Mouse (Mus musculus) hindbrain, embryonic 16.5 days (tissue): ENCODE results near the gene Znrf3. TPM values are rescaled to one million over a fixed set of nuclear protein-coding genes. Genes with fewer than 3 reads are reported as not detected.

Experiments used
- ATAC-seq: fragments of 200-750 bp; cut with Nextera tagmentation; 2 replicates; pipeline ENCODE4 v1.8.0; 2017; ENCODE audit warnings: moderate TSS enrichment, moderate library complexity
- H3K27ac ChIP-seq: fragments of 300-500 bp; sonication (generic); 2 replicates; pipeline ENCODE4 v1.5.1; 2014; ENCODE audit warnings: low read depth, mild to moderate bottlenecking, control low read depth, low read length, moderate library complexity
- H3K27me3 ChIP-seq: fragments of 300-500 bp; sonication (generic); replicated peaks from 2 replicates; pipeline ENCODE4 v1.6.1; 2014; ENCODE audit warnings: low read length; ENCODE audit not compliant: control insufficient read depth, insufficient read depth
- H3K36me3 ChIP-seq: fragments of 300-500 bp; sonication (generic); 2 replicates; pipeline ENCODE4 v1.6.1; 2014; ENCODE audit warnings: mild to moderate bottlenecking, low read length, moderate library complexity, mixed read lengths; ENCODE audit not compliant: control insufficient read depth, insufficient read depth
- H3K4me1 ChIP-seq: fragments of 300-500 bp; sonication (generic); 2 replicates; pipeline ENCODE4 v1.6.1; 2014; ENCODE audit warnings: low read depth, low read length; ENCODE audit not compliant: control insufficient read depth, insufficient read depth
- H3K4me2 ChIP-seq: fragments of 300-500 bp; sonication (generic); 2 replicates; pipeline ENCODE4 v1.6.1; 2014; ENCODE audit warnings: mild to moderate bottlenecking, low read length, control low read depth, moderate library complexity
- H3K4me3 ChIP-seq: fragments of 300-500 bp; sonication (generic); 2 replicates; pipeline ENCODE4 v1.5.1; 2014; ENCODE audit warnings: mild to moderate bottlenecking, low read length, control low read depth, moderate library complexity
- H3K9ac ChIP-seq: fragments of 300-500 bp; sonication (generic); 2 replicates; pipeline ENCODE4 v1.6.1; 2014; ENCODE audit warnings: low read depth, mild to moderate bottlenecking, control low read depth, low read length, moderate library complexity
- H3K9me3 ChIP-seq: fragments of 300-500 bp; sonication (generic); 2 replicates; pipeline ENCODE4 v1.6.1; 2014; ENCODE audit warnings: mild to moderate bottlenecking, low read length, moderate library complexity; ENCODE audit not compliant: control insufficient read depth
- WGBS: fragments of 180-500 bp; shearing (Covaris S2); extraction: QIAGEN DNeasy Blood & Tissue Kit; methylation state at CpG from one replicate; pipeline ENCODE4 v1.1.7; 2014; 5-methylcytosine and 5-hydroxymethylcytosine counted together
- polyA plus RNA-seq: library from polyadenylated mRNA; unstranded; fragments of >200 nt; fragmentation: Nextera tagmentation; extraction: Ambion mirVana; gene quantifications from 2 replicates; pipeline ENCODE4 v1.2.1, GENCODE M21; 2015

Znrf3 gene
- polyA plus RNA-seq, 1 experiment from 2014 or later: 8.1 TPM

GRCm38 (mm10) chr11:5414856-5415616 is 29.6 kb downstream of the Znrf3 start:
- Histone ChIP-seq H3K4me2 (no peak overlapping the region; the same call in 1 of the 2 replicates), H3K4me3 (no peak overlapping the region), H3K27ac (peak overlapping the region; percentile 2; the same call in 1 of the 2 replicates), H3K9me3 (no peaks in the 10 kb centered on the region), H3K9ac (no peak overlapping the region), H3K36me3 (no peaks in the 10 kb centered on the region), H3K27me3 (no peaks in the 10 kb centered on the region), H3K4me1 (peaks cover 19% of the 10 kb centered on the region)
- 28% methylated on average over 2 of the region's 2 CpGs for WGBS
- no peak; the same call in 1 of the 2 replicates for ATAC-seq

- Histone ChIP-seq H3K9me3 (no peaks in the 10 kb centered on the region), H3K9ac (no peak overlapping the region), H3K4me3 (no peak overlapping the region), H3K27ac (no peak overlapping the region), H3K27me3 (no peaks in the 10 kb centered on the region), H3K4me1 (peaks cover 19% of the 10 kb centered on the region), H3K4me2 (no peak overlapping the region), H3K36me3 (no peaks in the 10 kb centered on the region)
- ATAC-seq: no peak
- 79% methylated on average over 2 of the region's 2 CpGs for WGBS
These were observed 31.9 kb downstream of the Znrf3 start for GRCm38 (mm10) chr11:5412644-5413190.

GRCm38 (mm10) chr11:5411577-5411976 is 33.1 kb downstream of the Znrf3 start:
- H3K4me1 ChIP-seq: peaks cover 19% of the 10 kb centered on the region
- ATAC-seq: peak; percentile 37; the same call in 1 of the 2 replicates
- no peaks in the 10 kb centered on the region for H3K27me3 ChIP-seq

GRCm38 (mm10) chr11:5404180-5404579 is 40.5 kb downstream of the Znrf3 start:
- no peaks in the 10 kb centered on the region for H3K27me3 ChIP-seq
- H3K36me3 ChIP-seq: no peaks in the 10 kb centered on the region
- H3K9ac ChIP-seq: no peak overlapping the region
- H3K4me2 ChIP-seq: no peak overlapping the region
- H3K4me3 ChIP-seq: no peak overlapping the region
- no peak overlapping the region for H3K27ac ChIP-seq
- no peaks in the 10 kb centered on the region; the same call in 1 of the 2 replicates for H3K4me1 ChIP-seq
- H3K9me3 ChIP-seq: no peaks in the 10 kb centered on the region
- WGBS: 75% methylated on average over 2 of the region's 2 CpGs
- no peak for ATAC-seq

More at GRCm38 (mm10) chr11:5411577-5411976, 33.1 kb downstream of the Znrf3 start:
- Histone ChIP-seq H3K4me3 (no peak overlapping the region), H3K36me3 (no peaks in the 10 kb centered on the region), H3K4me2 (no peak overlapping the region), H3K27ac (no peak overlapping the region), H3K9ac (no peak overlapping the region), H3K9me3 (no peaks in the 10 kb centered on the region)
- 44% methylated on average over 9 of the region's 9 CpGs for WGBS

GRCm38 (mm10) chr11:5402127-5402733 is 42.4 kb downstream of the Znrf3 start:
- no peaks in the 10 kb centered on the region for H3K9me3 ChIP-seq
- H3K4me2 ChIP-seq: no peak overlapping the region
- 69% methylated on average over 4 of the region's 4 CpGs for WGBS
- H3K4me3 ChIP-seq: no peak overlapping the region
- H3K27me3 ChIP-seq: no peaks in the 10 kb centered on the region
- ATAC-seq: no peak
- no peak overlapping the region for H3K9ac ChIP-seq
- no peaks in the 10 kb centered on the region for H3K36me3 ChIP-seq
- no peak overlapping the region for H3K27ac ChIP-seq
- no peaks in the 10 kb centered on the region; the same call in 1 of the 2 replicates for H3K4me1 ChIP-seq

- Histone ChIP-seq H3K4me3 (no peak overlapping the region), H3K9me3 (no peaks in the 10 kb centered on the region), H3K36me3 (no peaks in the 10 kb centered on the region), H3K27me3 (no peaks in the 10 kb centered on the region), H3K4me1 (0 out of 2 replicates have a peak, but pooled peaks cover 2% of the 10 kb centered on the region), H3K4me2 (no peak overlapping the region), H3K27ac (no peak overlapping the region), H3K9ac (no peak overlapping the region)
- no peak for ATAC-seq
- 53% methylated on average over 3 of the region's 3 CpGs for WGBS
These were observed 46.2 kb downstream of the Znrf3 start for GRCm38 (mm10) chr11:5398301-5399053.

GRCm38 (mm10) chr11:5390969-5391831 is 53.4 kb downstream of the Znrf3 start:
- H3K27me3 ChIP-seq: no peaks in the 10 kb centered on the region
- H3K4me1 ChIP-seq: 0 out of 2 replicates have a peak, but pooled peaks cover 5% of the 10 kb centered on the region
- no peak overlapping the region for H3K27ac ChIP-seq
- peak; percentile 71; the same call in 1 of the 2 replicates for ATAC-seq
- no peak overlapping the region for H3K4me3 ChIP-seq
- no peaks in the 10 kb centered on the region for H3K36me3 ChIP-seq
- 6% methylated on average over 4 of the region's 4 CpGs for WGBS
- no peaks in the 10 kb centered on the region for H3K9me3 ChIP-seq
- no peak overlapping the region for H3K4me2 ChIP-seq
- no peak overlapping the region for H3K9ac ChIP-seq

- Histone ChIP-seq H3K9ac (no peak overlapping the region), H3K27me3 (no peaks in the 10 kb centered on the region), H3K4me2 (no peak overlapping the region), H3K36me3 (no peaks in the 10 kb centered on the region), H3K27ac (no peak overlapping the region), H3K4me1 (no peaks in the 10 kb centered on the region), H3K4me3 (no peak overlapping the region), H3K9me3 (no peaks in the 10 kb centered on the region)
- no peak for ATAC-seq
- 59% methylated on average over 2 of the region's 2 CpGs for WGBS
These were observed 62.0 kb downstream of the Znrf3 start for GRCm38 (mm10) chr11:5382652-5383051.
